Mouse (Mus musculus) activated CD4-positive, CD25-positive, alpha-beta regulatory T cell, adult 4 months (primary cell): ENCODE data around the gene Vmn2r65. TPM values are rescaled to one million over a fixed set of nuclear protein-coding genes. Genes with fewer than 3 reads are reported as not detected.

Experiments
- ATAC-seq: one replicate; pipeline ENCODE4 v1.8.0; 2017
- polyA plus RNA-seq, 2 experiments: library from polyadenylated mRNA; unstranded; fragments of 100-300 nt; shearing (Covaris generic); gene quantifications; one replicate each; pipeline ENCODE4 v1.2.1; 2017

Vmn2r65 gene
- under 1 TPM in 1 of 2 experiments, not detected in 1; 0.04 TPM for polyA plus RNA-seq

- ATAC-seq, result no peak
These were observed at the start of gene Vmn2r65 for GRCm38 (mm10) chr7:84964015-84964414. Gene Vmn2r65 (minus strand): TSS chr7:84964115.

- ATAC-seq, result no peak
These were observed 48.3 kb upstream of the Vmn2r65 start, which contains the start of gene Vmn2r66 for GRCm38 (mm10) chr7:85012168-85012567. Gene Vmn2r66 (minus strand): TSS chr7:85012268.

- no peak for ATAC-seq
These were observed 32.8 kb upstream of the Vmn2r65 start for GRCm38 (mm10) chr7:84996694-84997093.

Other genes starting within 250 kb of the Vmn2r65 start
- gene Olfr291, start 110.6 kb downstream of the Vmn2r65 start, polyA plus RNA-seq, result not detected
- not detected for gene Vmn2r66, start 48.2 kb upstream of the Vmn2r65 start, polyA plus RNA-seq
- gene Vmn2r67, start 191.9 kb upstream of the Vmn2r65 start, polyA plus RNA-seq, result not detected